Mouse (Mus musculus): ENCODE measurements around the gene Srsf2. TPM values are rescaled to one million over a fixed set of nuclear protein-coding genes. Genes with fewer than 3 reads are reported as not detected.

Srsf2 gene
- total and polyA plus RNA-seq, 2 experiments from 2014 or later, result 196 to 484 TPM

GRCm38 (mm10) chr11:116887136-116887535 lies 34.2 kb upstream of the Srsf2 start:
- Histone ChIP-seq H3K4me3 (ENCODE audit: low read depth, low read length) (no peak overlapping the region), H3K27me3 (ENCODE audit: insufficient read depth, low read length) (peaks cover 4% of the 10 kb centered on the region; the same call in 1 of the 2 replicates), H3K27ac (ENCODE audit: low read depth, low read length) (no peak overlapping the region), H3K9me3 (ENCODE audit: low read length) (no peaks in the 10 kb centered on the region), H3K4me1 (ENCODE audit: insufficient read depth, low read length) (no peaks in the 10 kb centered on the region), H3K4me2 (ENCODE audit: low read depth, low read length, poor library complexity, severe bottlenecking) (no peak overlapping the region), H3K9ac (replicated peaks; ENCODE audit: low read length, poor library complexity, severe bottlenecking) (no peak overlapping the region), H3K36me3 (ENCODE audit: insufficient read depth, low read length) (no peaks in the 10 kb centered on the region)
- DNase-seq (ENCODE audit: low spot score), result no peak
- no peak for TF ChIP-seq CTCF (IDR thresholded peaks at IDR 0.05)
- 61% methylated on average over 5 of the region's 5 CpGs for WGBS
- no peak for ATAC-seq (ENCODE audit: low FRiP score)

GRCm38 (mm10) chr11:116885275-116886151 lies 32.6 kb upstream of the Srsf2 start:
- peak; percentile 94 for DNase-seq (ENCODE audit: low spot score)
- H3K9ac ChIP-seq (replicated peaks; ENCODE audit: low read length, poor library complexity, severe bottlenecking), result no peak overlapping the region; the same call in 1 of the 2 replicates

DNA sequence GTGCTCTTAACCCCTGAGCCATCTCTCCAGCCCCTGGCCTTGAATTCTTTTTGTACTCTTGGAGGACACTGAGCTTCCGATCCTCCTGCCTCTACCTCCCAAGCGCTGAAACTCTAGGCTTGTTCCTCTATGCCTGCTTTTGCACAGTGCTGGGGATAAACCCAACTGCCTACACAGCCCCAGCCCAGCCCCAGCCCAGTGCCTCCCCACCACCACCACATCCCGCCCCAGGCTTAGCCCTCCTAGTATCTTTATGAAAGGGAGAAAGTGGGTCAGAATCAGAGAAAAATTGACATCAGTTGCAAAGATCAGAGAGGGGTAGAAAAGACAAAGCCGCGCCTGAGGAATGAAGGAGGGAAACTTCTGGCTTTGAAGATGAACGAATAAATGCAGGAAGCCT lies 31.2 kb upstream of the Srsf2 start:
- H3K36me3 ChIP-seq (ENCODE audit: insufficient read depth, low read length), result no peaks in the 10 kb centered on the region
- TF ChIP-seq CTCF (IDR thresholded peaks at IDR 0.05), result no peak
- ATAC-seq (ENCODE audit: low FRiP score) (no peak), DNase-seq (ENCODE audit: low spot score) (no peak)
- no peak overlapping the region for H3K4me3 ChIP-seq (ENCODE audit: low read depth, low read length)
- H3K27me3 ChIP-seq (ENCODE audit: insufficient read depth, low read length), result peaks cover 4% of the 10 kb centered on the region; the same call in 1 of the 2 replicates
- no peak overlapping the region for H3K9ac ChIP-seq (replicated peaks; ENCODE audit: low read length, poor library complexity, severe bottlenecking)
- H3K27ac ChIP-seq (ENCODE audit: low read depth, low read length), result no peak overlapping the region
- WGBS, result 82% methylated on average over 6 of the region's 6 CpGs
- H3K4me2 ChIP-seq (ENCODE audit: low read depth, low read length, poor library complexity, severe bottlenecking), result no peak overlapping the region
- H3K9me3 ChIP-seq (ENCODE audit: low read length), result no peaks in the 10 kb centered on the region
- no peaks in the 10 kb centered on the region for H3K4me1 ChIP-seq (ENCODE audit: insufficient read depth, low read length)

More at GRCm38 (mm10) chr11:116885275-116886151, 32.6 kb upstream of the Srsf2 start:
- Histone ChIP-seq H3K27me3 (ENCODE audit: insufficient read depth, low read length) (peaks cover 4% of the 10 kb centered on the region; the same call in 1 of the 2 replicates), H3K27ac (ENCODE audit: low read depth, low read length) (no peak overlapping the region; the same call in 1 of the 2 replicates), H3K36me3 (ENCODE audit: insufficient read depth, low read length) (no peaks in the 10 kb centered on the region), H3K9me3 (ENCODE audit: low read length) (no peaks in the 10 kb centered on the region), H3K4me3 (ENCODE audit: low read depth, low read length) (no peak overlapping the region), H3K4me1 (ENCODE audit: insufficient read depth, low read length) (no peaks in the 10 kb centered on the region), H3K4me2 (ENCODE audit: low read depth, low read length, poor library complexity, severe bottlenecking) (peak overlapping the region; percentile 52)
- peak; percentile 61; the same call in 1 of the 2 replicates for ATAC-seq (ENCODE audit: low FRiP score)
- peak; percentile 98 for TF ChIP-seq CTCF (IDR thresholded peaks at IDR 0.05)
- WGBS, result 4% methylated on average over 26 of the region's 28 CpGs

- 87% methylated on average over 10 of the region's 10 CpGs for WGBS
- Histone ChIP-seq H3K36me3 (ENCODE audit: insufficient read depth, low read length) (no peaks in the 10 kb centered on the region), H3K4me2 (ENCODE audit: low read depth, low read length, poor library complexity, severe bottlenecking) (no peak overlapping the region), H3K27me3 (ENCODE audit: insufficient read depth, low read length) (peaks cover 4% of the 10 kb centered on the region; the same call in 1 of the 2 replicates), H3K4me3 (ENCODE audit: low read depth, low read length) (no peak overlapping the region), H3K4me1 (ENCODE audit: insufficient read depth, low read length) (no peaks in the 10 kb centered on the region), H3K27ac (ENCODE audit: low read depth, low read length) (no peak overlapping the region), H3K9ac (replicated peaks; ENCODE audit: low read length, poor library complexity, severe bottlenecking) (no peak overlapping the region), H3K9me3 (ENCODE audit: low read length) (no peaks in the 10 kb centered on the region)
- ATAC-seq (ENCODE audit: low FRiP score), result no peak
- TF ChIP-seq CTCF (IDR thresholded peaks at IDR 0.05), result no peak
- no peak for DNase-seq (ENCODE audit: low spot score)
Observed at GRCm38 (mm10) chr11:116882446-116882845, 29.6 kb upstream of the Srsf2 start.

DNA sequence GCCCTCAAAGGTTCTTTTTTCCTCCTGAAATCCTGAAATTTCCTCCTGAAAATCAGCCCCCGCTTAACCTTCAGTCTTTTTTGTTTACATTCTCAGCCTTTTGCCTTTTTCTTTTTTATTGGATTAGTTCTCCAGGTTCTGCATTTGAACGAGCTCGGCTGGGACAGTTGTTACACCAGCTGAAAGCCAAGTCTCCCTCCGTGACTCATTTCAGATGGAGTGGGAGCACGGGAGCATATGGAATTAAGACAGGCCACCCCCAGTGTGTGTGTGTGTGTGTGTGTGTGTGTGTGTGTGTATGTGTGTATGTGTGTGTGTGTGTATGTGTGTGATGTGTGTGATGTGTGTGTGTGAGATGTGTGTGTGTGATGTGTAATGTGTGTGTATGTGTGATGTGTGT lies 28.5 kb upstream of the Srsf2 start:
- H3K4me2 ChIP-seq (ENCODE audit: low read depth, low read length, poor library complexity, severe bottlenecking), result no peak overlapping the region
- WGBS, result 43% methylated on average over 5 of the region's 5 CpGs
- no peaks in the 10 kb centered on the region for H3K4me1 ChIP-seq (ENCODE audit: insufficient read depth, low read length)
- no peak for DNase-seq (ENCODE audit: low spot score)
- H3K9ac ChIP-seq (replicated peaks; ENCODE audit: low read length, poor library complexity, severe bottlenecking), result no peak overlapping the region
- no peak for TF ChIP-seq CTCF (IDR thresholded peaks at IDR 0.05)
- ATAC-seq (ENCODE audit: low FRiP score), result no peak
- H3K36me3 ChIP-seq (ENCODE audit: insufficient read depth, low read length), result no peaks in the 10 kb centered on the region
- no peaks in the 10 kb centered on the region for H3K9me3 ChIP-seq (ENCODE audit: low read length)
- H3K27ac ChIP-seq (ENCODE audit: low read depth, low read length), result no peak overlapping the region
- no peak overlapping the region for H3K4me3 ChIP-seq (ENCODE audit: low read depth, low read length)
- H3K27me3 ChIP-seq (ENCODE audit: insufficient read depth, low read length), result no peaks in the 10 kb centered on the region

DNA sequence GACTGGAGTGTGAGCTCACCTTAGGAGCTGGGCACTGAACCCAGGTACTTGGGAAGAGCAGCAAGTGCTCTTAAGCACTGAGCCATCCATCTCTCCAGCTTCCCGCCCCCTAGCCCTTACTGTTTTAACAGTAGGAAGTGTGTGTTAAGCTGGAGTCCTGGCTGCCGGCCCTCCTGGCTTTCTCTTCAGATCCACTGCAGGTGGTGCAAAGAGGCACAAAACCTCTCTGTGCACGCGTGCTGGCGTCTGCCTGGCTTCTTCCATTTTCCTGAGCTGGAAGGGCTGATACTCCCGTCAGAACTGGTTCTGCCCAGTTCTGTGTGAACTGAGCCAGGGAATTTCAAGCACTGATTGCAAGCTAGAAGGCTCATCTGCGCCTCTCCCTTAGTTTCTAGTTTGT lies 27.9 kb upstream of the Srsf2 start:
- WGBS, result 55% methylated on average over 7 of the region's 7 CpGs
- no peaks in the 10 kb centered on the region for H3K36me3 ChIP-seq (ENCODE audit: insufficient read depth, low read length)
- H3K9ac ChIP-seq (replicated peaks; ENCODE audit: low read length, poor library complexity, severe bottlenecking), result no peak overlapping the region
- no peaks in the 10 kb centered on the region for H3K9me3 ChIP-seq (ENCODE audit: low read length)
- no peaks in the 10 kb centered on the region for H3K27me3 ChIP-seq (ENCODE audit: insufficient read depth, low read length)
- H3K27ac ChIP-seq (ENCODE audit: low read depth, low read length), result no peak overlapping the region
- no peak overlapping the region for H3K4me2 ChIP-seq (ENCODE audit: low read depth, low read length, poor library complexity, severe bottlenecking)
- no peaks in the 10 kb centered on the region for H3K4me1 ChIP-seq (ENCODE audit: insufficient read depth, low read length)
- H3K4me3 ChIP-seq (ENCODE audit: low read depth, low read length), result no peak overlapping the region
- TF ChIP-seq CTCF (IDR thresholded peaks at IDR 0.05), result no peak
- ATAC-seq (ENCODE audit: low FRiP score), result no peak
- no peak for DNase-seq (ENCODE audit: low spot score)

All from midbrain, postnatal 0 days (tissue).